Mouse (Mus musculus): Measurements from ENCODE around the gene Abca1.

The Abca1 gene

DNA sequence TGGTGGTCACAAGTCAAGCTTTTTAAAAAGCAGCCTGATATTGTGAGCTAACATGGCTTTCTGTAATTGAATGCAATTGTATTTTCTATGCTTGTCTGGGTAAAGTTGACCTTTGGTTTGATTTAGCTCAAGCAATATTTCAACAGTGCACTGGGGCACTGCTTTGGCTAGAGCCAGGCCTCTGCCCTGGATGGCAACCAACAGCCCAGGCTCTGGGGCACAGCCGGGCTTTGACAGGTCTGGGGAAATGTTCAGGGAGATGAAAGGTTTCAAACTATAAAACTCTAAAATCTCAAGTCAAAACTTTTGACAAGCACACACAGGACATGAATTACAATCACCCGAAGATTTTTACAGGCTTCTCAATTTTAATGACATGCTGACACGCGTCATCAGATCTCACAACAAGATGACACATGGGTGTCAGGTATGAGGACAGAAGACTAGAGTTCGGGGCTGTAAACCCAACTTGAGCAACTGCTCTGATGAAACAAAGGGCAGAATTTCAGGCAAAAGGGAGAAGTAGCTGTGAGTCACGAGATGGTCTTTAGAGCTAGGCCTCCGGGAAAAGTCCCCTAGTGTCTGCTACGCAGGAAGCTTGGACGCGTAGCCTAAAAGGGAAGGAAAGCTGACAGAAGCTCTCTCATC is 39.5 kb downstream of the Abca1 start:
- DNase-seq = no peak

DNA sequence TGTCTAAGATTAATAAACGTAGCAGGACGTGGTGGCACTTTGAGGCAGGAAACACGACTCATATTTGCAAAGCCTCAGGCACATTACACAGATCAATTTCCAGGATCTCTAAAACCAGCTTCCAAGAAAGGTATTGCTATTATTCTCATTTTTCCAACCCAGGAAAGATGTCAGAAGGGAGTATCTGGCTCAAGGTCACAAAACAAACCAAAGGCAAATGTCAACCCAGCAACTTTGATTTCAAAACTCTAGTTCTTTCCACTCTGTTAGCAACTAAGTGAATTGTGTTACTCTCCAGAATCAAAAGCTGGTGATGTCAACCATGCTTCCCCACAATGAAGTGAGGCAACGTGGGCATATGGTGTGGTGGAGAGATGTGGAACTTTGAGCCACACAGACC is 41.1 kb downstream of the Abca1 start:
- no peak for DNase-seq

DNA sequence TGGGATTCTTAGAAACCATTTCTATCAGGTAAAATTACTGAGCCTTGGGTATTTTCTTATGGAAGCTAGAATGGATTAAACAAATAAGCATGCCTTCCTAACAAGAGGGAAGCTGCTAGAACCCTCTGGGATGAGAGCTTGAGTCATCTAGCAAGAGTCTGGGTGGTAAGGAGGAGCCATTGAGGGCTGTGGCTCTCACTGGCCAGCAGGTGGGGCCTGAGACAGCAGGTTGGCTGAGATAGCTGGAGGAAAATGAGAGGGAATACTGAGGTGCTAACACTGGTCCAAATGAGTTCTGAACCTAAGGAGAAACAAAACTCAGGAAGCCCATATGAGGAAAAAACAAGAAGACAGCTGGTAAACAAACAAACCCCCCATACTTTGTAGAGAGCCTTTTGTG is 42.1 kb downstream of the Abca1 start:
- DNase-seq = no peak

DNA sequence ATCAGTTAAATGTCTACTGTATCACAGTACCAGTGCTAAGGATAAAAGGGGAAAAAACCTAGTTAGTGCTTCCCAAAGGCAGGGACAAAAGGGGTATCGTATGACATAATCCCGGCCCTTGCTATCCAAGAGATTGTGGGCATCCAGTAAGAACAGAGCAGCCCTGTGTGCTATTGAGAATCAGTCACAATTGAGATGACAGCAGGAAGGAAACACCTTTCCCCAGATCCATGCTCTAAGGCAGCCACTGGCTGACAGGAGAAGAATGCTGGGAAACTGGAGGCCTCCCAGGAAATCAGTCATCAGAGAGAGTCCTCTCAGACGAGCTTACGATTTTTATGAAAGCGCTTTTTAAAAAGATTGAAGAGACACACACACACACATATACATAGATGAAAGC is 42.6 kb downstream of the Abca1 start:
- DNase-seq = no peak

DNA sequence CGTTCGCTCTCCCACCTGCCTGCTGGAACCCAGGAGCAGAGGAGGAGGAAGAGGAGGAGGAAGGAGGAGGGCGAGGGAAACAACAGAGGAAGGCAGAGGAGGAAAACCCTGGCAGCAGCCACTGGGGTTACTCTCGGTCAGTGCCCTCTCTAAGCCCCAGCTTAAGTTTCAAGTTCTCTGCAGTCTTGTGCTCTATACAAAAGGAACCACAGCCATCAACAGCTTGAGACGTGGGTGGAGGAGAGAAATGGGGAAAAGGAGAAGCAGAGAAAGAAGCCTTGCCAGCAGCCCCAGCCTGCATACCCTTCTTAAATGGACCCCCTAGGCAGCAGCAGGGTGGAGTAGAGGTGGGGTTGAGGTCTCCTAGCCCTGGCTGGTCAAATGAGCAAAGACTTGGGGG is 43.8 kb downstream of the Abca1 start:
- DNase-seq = no peak

DNA sequence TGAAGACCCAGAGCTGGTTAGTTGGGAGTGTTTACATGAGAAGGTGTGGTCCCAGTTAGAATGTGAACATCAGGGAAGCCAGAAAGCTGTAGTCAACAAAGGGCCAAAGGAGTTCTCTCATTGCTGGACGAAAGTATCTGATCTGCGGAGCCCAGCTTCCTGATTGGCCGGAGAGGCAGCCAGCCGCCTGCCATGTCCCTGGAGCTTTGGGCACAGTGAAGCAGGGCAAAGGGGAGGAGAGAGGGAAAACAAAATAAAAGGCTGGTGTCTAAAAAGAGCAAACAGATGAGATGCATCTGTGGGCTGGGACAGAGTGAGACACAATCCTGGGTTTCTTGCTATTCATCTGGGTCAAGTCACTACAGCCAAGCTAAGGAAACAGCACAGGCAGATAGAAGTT is 44.3 kb downstream of the Abca1 start:
- no peak for DNase-seq

DNA sequence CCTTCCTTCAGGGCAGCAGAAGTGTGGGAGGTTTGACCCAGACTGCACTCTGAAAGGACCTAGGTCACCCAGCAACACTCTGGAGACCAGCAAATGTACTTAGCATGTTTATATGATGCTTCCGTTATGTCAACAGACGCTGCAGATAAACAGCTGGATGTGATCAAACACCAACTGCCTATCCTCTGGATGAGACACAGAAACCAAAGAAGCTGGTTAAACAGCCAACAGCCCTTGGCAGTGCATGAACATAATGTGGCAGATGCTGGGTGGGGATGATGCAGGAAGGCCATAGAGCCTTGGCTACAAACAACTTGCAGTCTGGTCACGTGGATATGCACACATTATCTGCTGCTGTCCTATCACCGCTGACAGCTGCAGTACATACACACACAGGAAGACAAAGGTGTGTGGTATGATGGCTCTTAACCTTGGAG is 47.8 kb downstream of the Abca1 start:
- no peak for DNase-seq

DNA sequence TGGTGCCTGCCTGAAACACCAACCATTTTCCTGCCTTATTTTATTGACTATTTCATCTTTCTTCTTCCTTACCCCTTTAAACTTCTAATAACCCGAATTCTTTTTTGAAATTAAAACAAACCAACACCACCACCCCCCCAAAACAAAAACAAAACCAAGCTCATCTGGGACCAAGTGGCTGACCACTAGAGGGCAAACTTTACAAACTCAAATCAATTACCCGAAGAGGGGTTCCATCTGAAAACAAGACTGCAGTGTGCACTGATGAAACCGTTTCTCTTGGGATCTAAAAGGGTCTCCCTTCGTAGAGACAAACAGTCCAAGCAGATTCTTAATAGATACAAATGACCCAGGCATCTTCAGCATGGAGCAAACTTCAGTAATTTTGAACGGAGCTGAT is 49.3 kb downstream of the Abca1 start:
- DNase-seq = no peak

DNA sequence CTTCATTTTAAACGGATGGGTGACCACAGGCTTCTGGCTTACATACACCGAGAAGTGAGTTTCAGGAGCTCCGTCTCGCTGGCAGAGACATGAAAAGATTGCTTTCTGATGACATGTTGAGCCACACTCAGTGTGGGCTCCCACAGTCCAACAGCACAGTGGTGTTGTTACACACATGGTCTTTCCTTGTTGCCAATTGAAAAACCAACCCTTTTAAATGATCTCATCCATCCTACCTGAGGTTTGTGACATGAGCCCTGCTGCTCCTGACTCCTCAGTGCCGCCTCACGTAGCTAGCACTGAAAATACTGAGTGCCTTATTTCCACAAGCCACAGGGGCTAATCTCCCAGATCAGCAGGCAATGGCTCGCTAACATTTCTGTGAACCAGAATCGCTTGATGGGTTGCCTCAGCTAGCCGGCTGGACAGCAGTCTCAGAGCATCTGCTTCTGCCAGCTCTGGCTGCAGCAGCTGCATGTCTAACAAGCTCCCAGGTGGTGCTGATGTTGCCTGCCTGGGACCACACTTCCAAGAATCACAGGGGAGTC is 50.2 kb downstream of the Abca1 start:
- DNase-seq = no peak

DNA sequence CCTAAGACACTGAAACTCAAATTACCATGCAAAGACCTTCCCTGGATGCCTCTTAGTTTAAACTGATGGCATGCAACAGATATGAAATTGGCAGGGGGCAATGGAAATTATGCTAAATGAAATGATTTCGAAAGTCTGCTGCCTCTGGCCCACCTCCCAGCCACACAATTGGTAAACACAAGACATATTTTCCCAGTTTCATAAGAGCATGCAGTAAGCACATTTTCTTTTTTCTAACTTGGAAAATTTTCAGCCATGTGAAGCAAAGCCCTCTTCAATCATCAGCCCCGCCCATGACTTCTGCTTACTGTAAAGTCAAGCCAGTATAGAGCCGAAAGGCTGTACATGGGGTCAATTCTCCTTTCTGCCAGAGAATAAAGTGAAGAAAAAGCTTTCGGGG is 51.5 kb downstream of the Abca1 start:
- DNase-seq = no peak

DNA sequence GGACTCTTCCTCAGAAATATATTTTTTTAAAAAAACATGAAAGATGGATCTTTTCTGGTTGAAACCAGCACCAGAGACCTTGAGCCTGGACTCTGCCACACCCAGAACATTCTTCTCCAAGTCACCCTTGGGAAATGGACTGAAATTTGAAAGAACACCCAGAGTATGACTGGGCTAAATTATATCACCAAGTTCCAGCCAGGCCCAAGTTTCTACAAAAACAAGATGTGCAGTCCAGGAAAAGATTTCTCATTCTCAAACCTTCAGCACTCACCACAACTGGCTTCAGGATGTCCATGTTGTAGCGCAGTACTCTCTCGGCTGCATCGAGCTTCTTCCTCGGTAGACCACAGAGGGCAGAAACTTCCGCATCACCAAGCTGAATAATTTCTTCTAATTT is 53.0 kb downstream of the Abca1 start:
- no peak for DNase-seq

DNA sequence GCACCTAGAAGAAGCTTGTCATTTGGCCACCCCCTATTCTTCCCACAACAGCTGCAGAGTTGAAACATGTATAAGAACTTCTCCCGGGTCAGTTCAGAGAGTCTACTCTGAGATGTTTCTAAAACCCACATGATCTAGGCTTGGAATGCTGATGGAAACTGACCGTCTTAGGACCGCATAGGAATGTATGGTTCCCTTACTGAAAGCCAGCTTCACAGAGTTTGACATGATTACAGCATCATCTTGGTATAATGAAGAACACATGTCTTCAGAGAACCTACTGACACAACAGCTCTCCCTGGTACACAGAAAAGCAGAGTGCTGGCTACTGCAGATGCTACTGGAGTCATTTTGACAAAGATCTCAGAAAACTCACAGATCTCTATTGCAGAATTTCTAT is 53.6 kb downstream of the Abca1 start:
- no peak for DNase-seq

DNA sequence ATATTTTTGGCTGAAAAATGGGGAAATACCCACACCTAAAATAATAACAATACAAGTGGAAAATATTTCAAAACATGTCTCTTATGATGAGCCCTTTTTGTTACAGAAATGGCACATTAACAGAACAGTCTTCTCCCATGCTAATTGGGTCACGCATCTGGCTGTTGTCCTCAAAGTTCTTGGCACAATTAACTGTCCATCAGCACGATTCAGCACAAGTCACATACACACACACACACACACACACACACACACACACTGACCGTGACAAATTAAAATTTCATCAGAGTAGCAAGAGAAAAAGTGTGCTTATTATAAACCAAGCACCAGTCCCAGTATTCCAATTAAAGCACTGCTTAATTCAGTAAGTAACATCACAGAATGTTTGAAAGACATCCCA is 55.1 kb downstream of the Abca1 start:
- DNase-seq = no peak

DNA sequence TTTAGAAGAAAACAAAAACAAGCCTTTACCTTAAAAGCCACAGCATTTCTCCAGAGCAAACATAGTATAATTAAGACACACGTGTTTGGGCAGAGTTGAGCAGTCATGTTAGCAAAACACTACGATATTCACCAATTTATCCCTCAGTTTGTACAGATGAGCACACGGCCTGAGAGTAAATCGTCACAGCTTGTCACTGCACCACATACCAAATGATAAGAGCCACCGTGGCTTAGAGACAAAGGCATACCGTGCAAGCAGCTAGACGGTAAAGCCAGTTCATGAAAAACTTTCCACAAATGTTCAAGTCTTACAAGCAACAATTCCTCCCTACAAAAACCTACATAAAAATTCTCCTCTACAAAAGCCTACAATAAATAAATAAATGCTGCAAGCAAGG is 57.2 kb downstream of the Abca1 start:
- DNase-seq = no peak

DNA sequence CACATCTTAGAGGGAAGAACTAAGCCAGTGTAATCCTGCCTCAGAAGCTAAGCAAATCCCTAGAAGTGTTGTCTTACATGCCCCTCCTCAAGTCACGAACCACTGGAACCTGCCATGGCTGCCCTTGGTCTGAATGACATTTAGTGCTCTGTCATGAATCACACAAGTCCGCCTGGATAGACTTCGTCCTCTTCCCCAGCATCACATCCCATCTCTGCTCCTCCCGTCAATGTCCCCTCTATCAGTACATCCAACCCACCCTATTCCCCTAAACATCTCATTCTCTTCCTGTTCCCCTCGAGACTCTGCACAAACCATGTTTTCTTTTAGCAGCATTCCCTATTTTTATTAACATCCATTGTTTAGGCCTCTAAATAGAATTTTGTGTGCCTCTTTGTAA is 58.4 kb downstream of the Abca1 start:
- DNase-seq = no peak

DNA sequence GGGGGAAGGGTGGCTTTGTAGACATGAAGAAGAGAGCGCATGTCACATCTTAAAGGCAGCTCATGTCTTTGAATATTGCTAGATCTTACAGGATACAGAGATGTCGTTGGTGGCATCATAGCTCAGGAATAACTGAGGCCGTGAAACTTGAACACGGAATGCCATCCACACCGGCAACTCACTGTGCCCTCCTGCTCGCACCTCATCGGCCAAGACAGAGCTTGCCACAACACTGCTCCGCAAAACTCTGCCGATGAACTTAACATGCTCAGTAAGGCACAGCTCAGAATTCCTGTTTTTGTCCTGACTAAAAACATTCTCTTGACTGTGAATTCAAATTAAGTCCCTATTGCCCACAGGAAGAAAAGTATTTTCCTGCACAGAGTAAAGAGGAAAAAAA is 59.2 kb downstream of the Abca1 start:
- no peak for DNase-seq

DNA sequence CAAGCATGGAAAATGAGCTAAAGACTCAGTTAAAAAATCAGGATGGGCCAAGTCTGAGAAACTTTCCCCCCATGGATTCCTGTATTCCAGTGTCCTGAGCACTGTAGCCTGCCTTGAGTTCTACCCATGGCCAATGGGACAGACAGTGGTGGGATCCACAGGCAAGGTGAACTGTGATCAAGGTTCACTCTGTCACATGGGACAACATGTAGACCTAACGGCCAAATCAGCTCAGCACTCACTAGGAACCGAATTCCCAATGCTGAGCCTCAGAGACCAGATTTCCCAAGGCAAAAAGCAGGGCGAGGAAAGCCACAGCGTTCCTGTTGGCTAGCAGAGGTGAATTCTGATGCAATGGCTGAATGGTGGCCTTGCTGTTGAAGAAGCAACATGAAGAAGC is 64.8 kb downstream of the Abca1 start:
- DNase-seq = no peak

DNA sequence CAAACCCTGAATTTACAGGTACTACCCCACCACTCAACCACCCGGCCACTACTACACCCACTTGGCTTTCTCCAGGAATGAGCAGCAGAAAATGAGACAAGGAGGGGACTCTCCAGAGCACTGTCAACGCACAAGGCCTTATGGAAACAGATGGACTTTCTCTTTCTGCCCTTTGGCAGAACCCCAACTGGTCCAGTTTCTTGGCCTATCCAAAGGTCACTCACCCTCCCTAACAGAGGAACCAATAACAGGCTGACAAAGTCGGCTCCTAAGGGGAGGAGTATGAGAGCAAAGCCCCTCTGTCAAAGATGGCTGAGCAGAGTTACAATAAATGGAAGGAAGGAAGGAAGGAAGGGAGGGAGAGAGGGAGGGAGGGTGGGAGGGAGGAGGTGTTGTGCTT is 65.4 kb downstream of the Abca1 start:
- DNase-seq = no peak

DNA sequence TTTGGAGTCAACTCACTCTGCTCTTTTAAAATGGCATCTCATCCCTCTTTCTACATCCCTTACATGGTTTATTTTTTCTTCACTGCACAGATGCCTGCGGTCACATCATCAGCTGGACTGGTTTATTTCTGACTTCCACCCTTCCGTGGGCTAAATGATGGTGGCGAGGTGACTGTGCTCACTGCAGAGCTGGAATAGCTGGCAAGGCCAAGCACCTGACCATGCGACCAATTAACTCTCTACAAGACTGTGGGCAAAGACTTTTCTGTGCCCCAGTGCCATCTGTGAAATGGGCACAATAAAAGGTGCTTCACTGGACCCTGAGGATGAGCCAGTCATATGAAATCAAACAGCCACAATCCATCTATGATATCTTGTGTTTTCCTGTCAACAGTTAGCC is 66.1 kb downstream of the Abca1 start:
- no peak for DNase-seq

DNA sequence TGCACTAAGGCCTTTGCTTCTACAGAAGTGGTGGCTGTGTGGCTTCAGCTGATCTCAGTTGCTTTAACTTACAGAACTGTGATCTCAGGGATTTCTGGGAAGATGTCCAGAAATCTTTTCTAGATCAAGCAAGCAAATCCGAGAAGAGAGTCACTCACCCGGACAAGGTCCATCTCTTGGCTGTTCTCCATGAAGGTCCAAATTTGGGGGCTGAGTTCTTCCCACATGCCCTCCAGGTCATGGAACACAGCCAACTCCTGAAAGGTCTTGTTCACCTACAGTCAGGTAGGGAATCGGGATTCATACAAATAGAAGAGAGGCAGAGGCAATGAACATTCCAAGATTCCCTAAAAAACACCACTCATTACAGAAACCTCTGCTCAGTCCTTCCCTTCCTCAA is 70.1 kb downstream of the Abca1 start:
- DNase-seq = no peak

DNA sequence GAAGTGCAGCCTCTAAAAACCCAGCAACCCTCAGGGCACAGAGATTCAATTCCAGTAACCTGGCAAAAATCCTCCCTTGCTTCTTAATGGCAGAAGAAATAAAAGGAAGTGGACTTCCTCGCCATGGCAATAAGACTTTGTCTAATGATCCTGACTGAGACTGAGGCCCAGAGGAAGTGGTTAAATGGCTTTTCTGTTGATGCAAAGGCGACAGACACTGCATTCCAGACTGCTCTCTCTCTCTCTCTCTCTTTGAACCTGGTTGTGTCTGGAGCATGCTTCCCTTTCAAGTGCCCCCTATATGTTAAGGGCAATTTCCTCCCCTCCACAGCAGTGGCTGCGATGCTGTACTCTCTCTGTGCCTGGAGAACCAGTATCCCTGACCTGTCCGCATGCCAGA is 70.7 kb downstream of the Abca1 start:
- DNase-seq = no peak

DNA sequence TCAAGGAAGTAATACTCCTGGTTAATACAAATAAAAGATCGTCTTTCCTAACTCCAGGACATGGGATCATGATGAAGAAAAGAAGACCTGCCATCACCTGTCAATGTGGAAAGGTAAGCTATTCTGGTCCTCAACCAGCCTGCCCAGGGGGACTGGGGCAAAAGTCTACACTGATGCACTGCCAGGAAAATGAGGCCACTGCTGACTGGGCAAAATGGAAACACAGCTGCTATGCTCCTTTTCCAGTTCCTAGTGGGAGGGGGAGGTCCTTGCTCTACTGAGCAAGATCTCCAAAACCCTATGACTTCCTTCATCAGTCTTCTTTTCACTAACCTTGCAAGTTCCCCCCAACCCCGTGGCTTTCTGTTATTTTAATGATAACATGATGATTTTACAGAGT is 73.1 kb downstream of the Abca1 start:
- DNase-seq = no peak

DNA sequence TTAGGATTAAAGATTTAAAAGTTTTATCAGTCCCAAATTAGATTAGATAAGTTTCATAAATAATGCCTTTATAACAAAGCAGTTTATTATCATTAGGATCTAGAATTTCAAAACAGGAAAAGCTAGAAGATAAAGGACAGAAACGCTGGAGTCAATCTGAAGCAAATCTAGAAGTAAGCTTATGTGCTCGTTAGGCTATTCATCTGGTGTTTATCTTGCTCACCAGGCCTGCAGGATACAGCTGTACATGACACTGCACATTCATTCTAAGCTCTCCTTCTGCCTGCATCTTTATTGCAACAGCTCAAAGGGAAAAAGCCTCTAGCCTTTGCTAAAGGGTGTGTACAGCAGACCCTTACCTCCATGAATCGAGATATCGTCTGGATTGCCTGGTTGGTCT is 74.1 kb downstream of the Abca1 start:
- no peak for DNase-seq

DNA sequence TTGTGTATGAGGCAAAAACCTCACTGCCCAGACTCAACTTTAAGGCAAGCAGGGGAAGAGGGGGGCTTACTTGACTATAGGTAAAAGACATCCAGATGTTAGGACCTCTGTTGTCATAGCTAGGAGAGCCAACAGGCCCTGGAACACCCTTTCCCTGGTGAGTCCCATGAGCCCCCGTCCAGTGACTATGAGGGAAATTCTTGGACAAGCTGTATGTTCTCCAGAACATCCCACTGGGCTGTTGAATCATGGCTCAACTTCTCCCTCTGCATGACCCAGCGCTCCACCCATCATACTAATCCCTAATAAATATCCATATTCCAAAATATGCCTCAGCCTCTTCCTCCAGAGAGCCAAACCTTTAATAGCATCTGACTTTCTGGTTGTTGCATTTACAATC is 76.6 kb downstream of the Abca1 start:
- DNase-seq = no peak

DNA sequence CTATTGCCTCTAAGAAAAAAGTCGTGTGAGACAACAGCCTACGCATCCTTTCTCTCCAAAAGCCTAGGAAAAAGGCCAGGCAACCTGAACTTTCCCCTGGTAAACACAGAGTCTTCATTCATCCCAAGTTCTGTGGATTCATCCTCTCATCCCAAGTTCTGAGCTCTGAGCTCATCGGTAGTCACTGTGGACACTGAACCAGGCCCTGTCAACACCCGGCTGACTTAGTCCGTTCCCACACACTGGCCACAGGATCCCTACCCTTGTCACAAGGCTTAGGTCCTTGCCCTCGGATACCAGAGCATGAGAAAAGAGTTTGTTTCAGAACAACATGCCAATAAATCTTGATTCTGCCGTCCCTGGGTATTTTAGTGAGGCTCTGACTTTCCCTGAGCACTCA is 77.2 kb downstream of the Abca1 start:
- DNase-seq = no peak

DNA sequence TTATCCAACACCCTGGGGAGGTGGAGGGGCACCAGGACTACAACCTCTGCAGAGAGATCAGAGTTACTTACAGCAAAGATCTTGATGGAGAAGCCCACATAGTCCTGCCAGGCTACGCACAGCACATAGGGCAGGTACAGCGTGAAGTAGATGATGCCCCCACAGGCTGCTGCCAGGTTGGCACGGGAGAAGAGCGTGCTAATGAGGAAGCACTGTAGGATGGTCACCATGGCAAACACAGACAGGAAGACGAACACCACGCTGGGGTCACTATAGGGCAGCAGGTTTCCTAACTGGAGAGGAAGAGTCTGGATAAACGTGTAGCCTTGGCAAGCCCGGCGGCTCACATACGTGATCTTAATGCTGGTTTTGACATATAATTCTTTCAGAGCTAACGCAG is 77.8 kb downstream of the Abca1 start:
- no peak for DNase-seq
